Mouse (Mus musculus) brain, embryonic 14.5 days (tissue): ENCODE data around the gene Dnajb13. TPM values are rescaled to one million over a fixed set of nuclear protein-coding genes. Genes with fewer than 3 reads are reported as not detected.

Experiments
- DNase-seq: peaks from one replicate; pipeline ENCODE4 v3.0.0-alpha.2; 2011; ENCODE audit warnings: low read depth
- CTCF ChIP-seq: fragments of 200-500 bp; IDR thresholded peaks from 2 replicates; pipeline ENCODE4 v1.5.1; 2012; ENCODE audit warnings: inconsistent platforms, mild to moderate bottlenecking, moderate library complexity, borderline replicate concordance; ENCODE audit not compliant: insufficient read depth, insufficient read length; ENCODE audit errors: extremely low read depth
- POLR2A ChIP-seq: fragments of 200-500 bp; IDR thresholded peaks from 2 replicates; pipeline ENCODE4 v1.6.1; 2012; ENCODE audit warnings: mild to moderate bottlenecking, inconsistent platforms, borderline replicate concordance; ENCODE audit not compliant: poor library complexity, insufficient read depth, insufficient read length, severe bottlenecking; ENCODE audit errors: extremely low read depth
- polyA plus RNA-seq: library from polyadenylated mRNA; depleted of rRNA; stranded (reverse); fragments of >200 nt; gene quantifications from 2 replicates; pipeline ENCODE4 v1.2.3, GENCODE M21; 2012

Gene Dnajb13
- polyA plus RNA-seq, 1 experiment, result 7.0 TPM

DNA sequence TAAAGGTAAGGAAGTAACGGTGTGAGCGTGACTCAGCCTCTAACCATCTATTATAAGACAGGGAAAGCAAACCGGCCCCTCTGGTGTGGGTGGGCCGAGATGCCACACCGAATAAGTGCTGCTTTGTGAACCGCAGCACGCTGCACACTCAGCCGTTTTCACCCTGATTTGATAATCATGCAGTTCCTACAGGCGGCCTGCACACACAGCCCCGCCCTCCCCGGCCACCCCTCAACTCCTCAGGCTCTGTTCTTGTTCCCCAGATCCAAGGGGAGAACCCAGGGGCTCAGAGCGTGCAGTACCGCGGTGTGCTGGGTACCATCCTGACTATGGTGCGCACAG lies 35.0 kb downstream of the Dnajb13 start:
- DNase-seq, result no peak

DNA sequence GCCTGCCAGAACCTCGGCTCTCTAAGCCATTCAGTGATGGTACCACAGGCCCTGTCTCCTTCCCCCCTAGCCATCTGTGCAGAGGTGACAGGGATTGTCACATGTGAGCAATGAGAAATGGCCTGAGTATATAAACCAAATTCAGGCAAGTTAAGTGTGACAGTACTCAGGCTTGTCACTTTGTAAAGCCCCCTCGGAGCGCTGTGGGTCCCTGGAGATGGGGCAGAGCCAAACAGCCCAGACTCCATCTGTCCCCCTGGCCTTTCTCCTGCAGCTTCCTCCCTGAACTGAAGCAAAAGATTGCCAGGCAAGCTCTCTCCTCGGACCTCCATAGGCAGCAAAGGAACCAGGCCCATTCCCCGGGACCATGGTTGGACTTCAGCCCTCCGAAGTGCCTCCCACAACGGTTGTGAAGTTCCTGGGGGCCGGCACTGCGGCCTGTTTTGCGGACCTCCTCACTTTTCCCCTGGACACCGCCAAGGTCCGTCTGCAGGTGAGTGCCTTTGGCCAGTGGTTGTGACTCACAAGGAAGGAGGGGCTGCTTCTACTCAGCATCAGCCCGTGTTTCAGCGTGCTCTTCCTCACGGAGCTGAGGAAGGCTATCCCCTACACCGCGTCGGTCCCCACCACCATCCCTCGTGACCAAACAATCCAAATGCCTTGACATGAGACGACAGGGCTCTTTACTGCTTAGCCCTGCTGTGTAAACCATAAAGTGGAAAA lies 35.5 kb downstream of the Dnajb13 start:
- no peak for DNase-seq
- no peak for TF ChIP-seq POLR2A

More for the DNA sequence above, 35.0 kb downstream of the Dnajb13 start:
- TF ChIP-seq POLR2A (no peak), CTCF (no peak)

DNA sequence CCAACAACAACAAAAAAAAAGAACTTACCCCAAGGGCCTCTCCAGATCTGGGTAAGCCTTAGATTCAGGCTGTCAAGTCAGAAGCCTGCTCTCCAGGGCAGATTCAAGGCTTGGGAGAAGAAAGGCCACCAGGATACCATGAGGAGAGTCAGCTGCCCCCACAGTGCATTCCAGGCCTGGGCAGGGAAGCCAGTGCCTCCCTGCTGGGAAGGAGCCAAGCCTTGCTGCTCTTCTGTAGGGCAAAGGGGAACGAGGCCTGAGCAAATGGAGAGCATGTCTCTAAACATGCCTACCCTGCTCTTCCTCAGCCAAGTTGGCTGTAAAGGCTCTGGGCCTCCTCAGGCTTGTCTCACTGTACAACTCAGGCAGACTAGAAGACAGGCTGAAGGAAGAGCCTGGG lies 40.1 kb downstream of the Dnajb13 start:
- no peak for DNase-seq
- TF ChIP-seq POLR2A (no peak), CTCF (no peak)

DNA sequence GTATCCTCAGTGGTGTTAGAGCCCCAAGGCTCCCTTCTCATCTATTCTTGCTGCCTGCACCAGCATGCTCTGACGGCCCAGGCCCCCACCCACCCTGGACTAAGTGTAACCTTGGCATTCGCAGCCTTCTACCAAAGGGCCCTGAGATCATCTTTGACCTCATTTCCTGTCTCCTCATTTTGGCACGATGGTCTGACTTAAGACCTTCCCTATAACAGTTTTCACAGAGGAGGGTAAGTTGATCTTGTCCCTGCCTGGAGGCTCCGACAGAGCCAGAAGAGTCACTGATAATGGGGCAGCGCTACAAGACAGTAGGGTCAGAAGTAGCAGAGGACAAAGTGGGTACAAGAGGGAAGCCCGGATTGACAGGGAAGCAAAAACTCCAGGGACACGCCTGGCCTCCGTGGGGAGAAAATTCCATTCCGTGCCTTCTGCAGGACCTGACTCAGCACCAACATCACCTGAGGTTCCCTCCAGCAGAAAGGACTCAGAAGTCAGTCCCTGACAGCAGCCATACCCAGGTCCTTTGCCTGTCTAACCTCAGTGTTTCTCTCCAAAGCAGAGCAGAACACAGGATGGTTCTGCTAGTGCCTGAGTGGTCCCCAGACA lies 40.8 kb downstream of the Dnajb13 start:
- no peak for DNase-seq
- no peak for TF ChIP-seq CTCF
- no peak for TF ChIP-seq POLR2A

DNA sequence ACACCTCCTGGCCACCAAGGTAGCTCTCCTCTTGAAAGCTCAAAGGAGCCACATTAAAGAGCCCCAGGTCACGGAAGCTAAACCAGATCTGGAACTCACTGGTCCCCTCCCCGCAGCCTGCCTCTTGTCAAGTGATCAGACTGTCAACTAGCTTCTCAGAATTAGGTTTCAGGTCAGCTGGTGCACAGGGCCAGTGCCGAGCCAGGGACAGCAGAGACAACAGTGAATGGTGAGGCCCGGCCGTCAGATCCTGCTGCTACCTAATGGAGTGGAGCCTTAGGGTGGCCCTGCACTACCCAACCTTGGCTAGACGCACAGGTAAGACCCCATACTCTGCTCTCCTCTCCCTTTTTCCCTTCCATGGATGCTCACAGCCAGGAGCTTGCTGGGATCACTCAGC lies 42.0 kb downstream of the Dnajb13 start, which contains the start of gene Ucp3:
TSS of gene Ucp3 (plus strand) at position 214 of the 400 bp plus-strand sequence.
- no peak for DNase-seq
- TF ChIP-seq CTCF, result no peak
- TF ChIP-seq POLR2A, result no peak

DNA sequence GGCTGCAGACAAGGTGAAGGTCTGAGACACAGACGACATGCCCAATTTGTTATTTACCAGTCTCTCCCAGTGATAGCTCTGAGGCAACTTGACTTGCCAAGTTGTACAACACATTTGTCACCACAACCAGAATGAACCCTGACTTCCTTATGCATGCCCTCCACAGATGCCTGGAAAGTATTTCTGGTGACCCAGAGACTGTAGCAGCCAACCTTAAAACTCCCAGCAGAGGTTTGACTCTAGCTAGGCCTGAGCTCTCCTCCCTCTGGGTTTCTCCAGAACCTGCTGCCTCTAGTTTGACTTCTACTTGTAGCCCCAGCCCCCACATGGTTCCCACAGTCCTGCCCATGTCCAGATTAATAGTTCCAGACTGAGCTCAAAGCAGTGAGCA lies 43.4 kb downstream of the Dnajb13 start:
- no peak for DNase-seq
- no peak for TF ChIP-seq CTCF
- no peak for TF ChIP-seq POLR2A

DNA sequence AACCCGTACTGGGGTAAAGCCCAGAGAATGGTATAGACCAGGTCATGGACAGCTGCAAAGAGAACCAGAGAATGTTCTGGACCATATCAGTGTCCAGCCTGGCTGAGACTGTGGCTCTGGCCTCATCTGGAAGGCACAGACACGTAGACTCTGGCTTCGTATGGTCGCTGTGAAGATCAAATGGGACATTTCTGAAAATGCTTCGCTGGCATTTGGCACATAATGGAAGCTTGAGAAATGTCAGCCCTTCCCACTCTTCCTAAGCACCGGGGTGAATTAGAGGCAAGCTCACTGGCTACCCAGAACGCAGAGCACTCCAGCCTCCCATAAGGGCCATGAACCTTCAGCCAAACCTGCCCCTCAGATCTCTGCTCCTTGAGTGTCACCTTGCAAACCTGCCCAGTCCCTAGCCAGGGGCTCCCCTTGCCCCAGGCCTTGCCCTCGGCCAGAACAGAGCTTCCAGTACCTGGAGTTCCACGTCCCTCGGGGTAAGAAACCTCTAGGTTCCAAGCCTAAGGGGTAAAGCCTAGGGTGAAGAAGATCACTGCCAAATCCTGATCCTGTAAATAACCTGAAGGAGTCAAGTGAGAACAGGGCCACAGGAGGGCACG lies 43.9 kb downstream of the Dnajb13 start:
- TF ChIP-seq CTCF (no peak), POLR2A (no peak)
- no peak for DNase-seq

DNA sequence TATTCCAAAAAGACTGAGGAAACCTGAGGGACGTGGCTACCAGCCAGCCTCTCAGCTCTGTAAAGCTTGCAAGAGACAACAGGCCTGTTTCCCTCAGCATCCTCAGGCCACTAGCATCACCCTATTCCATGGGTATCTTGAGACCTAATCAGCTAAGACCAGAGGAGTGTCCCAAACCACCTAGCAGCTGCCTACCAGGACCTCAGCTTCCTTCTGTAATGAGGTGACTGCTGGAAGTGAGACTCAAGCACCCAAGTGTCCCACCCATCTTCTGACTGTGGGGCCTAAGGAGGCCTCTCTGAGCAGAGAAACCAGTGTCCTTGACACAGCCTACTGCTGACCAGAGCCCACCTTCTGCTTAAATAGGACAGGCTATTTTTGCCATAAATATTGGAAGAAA lies 45.3 kb downstream of the Dnajb13 start:
- TF ChIP-seq CTCF (no peak), POLR2A (no peak)
- DNase-seq, result no peak

DNA sequence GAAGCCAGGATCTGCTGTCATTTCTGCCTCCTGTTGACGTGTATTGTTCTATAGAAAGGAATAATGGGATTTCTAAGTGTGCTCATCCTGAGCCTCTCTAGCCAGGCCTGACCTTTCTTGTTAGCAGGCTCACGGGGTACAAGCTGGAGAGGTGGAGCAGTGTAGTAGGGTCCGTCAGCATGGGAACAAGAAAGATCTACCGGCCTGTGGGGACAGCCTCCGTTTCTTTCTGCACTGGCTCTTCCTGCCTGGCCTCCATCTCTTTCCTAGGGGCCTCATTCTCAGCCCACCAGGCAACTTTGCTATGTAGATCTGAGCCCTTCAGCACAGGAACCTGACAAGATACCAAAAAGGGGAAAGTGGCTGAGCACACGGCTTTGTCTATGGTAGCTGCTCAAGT lies 46.0 kb downstream of the Dnajb13 start:
- no peak for DNase-seq
- TF ChIP-seq POLR2A (no peak), CTCF (no peak)

DNA sequence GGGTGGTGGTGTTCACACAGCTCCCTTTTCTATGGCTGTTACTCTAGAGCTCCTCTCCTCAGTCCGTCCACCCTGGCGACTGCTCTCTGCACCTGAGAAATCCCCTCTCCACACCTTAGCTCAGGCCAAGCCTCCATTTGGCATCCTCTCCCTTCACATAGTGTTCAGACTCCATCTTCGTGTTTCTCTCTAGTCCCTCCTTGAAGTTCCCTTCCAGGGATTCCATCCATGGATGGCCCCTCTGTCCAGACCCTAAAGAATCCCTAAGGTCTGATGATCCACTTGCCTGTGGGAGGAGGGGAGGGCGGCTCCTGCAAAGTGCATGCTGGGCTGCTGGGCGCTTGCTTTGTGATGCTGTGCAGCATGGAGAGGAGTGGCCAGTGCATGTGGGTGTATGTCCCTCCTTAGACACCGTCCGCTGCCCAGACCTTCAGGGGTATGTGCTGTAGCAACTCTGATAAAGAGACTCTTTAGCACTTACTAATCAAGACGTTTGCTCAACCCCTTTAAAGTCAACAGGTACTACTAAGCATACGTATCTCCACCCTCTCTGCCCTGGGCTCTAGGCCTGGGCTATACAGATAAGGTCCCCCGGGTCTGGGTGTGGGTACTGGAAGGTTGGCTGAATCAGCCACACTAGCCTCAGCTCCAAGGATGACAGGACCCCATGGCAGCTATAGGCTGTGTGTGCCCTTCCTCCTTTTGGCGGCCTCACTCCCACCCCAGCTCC lies 47.8 kb downstream of the Dnajb13 start:
- TF ChIP-seq CTCF (no peak), POLR2A (no peak)
- DNase-seq, result no peak

DNA sequence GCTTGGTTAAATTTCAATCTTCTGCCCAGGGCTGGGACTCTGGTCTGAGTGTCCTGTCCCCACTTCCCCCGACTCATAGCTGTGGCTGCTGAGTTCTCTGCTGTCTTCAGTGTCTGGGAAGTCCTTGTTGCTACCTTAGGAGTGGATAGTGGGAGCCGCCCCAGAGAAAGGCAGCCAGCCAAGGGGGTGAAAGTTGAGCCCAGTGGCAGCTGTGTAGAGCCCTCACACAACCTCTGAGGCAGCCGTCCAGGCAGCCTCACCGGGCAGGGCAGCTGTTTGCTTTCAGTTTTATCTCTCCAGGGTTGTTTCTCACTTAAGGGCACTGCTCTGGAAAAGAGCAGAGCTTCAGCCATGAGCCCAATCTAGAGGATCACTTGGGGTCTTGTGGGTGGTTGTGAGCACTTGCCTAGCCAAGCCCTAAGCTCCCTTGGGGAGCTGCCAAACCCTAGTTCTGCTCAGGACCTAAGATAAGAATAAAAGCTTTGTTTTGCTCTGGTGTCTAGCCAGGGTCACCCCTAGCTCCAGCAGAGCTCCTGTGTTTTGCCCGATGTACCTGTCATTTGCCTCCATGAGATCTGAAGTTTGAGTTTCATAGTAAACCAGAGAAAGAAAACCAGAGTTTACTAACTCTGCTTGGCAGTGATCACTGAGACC lies 49.0 kb downstream of the Dnajb13 start:
- TF ChIP-seq POLR2A (no peak), CTCF (no peak)
- peak; percentile 40 for DNase-seq

DNA sequence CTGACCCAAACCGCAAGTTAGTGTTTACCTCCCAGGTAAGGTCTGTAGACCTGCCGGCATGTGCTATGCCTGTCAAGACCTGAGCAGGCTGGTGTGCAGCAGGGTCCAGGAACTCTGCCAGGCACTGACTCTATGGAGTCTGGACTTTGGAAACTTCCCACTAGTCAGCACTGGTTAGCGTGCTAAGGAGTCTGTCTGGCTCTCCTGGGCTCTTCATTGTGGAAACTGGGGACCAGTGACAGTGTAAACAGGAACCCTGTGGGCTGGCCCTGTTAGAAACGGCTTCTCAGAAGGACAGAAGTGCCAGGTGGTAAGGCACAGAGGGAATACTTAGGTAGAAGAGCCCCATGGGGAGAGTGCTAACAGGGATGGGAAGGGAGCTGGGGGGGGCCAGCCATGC lies 49.5 kb downstream of the Dnajb13 start:
- no peak for TF ChIP-seq POLR2A
- no peak for TF ChIP-seq CTCF
- no peak for DNase-seq
